Mouse (Mus musculus) stomach, postnatal 0 days (tissue): ENCODE measurements around the gene Arpin. TPM values are rescaled to one million over a fixed set of nuclear protein-coding genes. Genes with fewer than 3 reads are reported as not detected.

ENCODE experiments used
- ATAC-seq: fragments of 200-750 bp; cut with Nextera tagmentation; 2 replicates; pipeline ENCODE4 v1.8.0; 2017; ENCODE audit not compliant: low FRiP score, low TSS enrichment
- DNase-seq: peaks from one replicate; pipeline ENCODE4 v3.0.0-alpha.2; 2016; ENCODE audit warnings: low spot score
- H3K27ac ChIP-seq: fragments of 300-500 bp; sonication (generic); replicated peaks from 2 replicates; pipeline ENCODE4 v1.5.1; 2014; ENCODE audit warnings: mild to moderate bottlenecking, control low read depth
- H3K27me3 ChIP-seq: fragments of 300-500 bp; sonication (generic); 2 replicates; pipeline ENCODE4 v1.6.1; 2014; ENCODE audit warnings: low read length; ENCODE audit not compliant: control insufficient read depth, insufficient read depth
- H3K36me3 ChIP-seq: fragments of 300-500 bp; sonication (generic); 2 replicates; pipeline ENCODE4 v1.6.1; 2014; ENCODE audit warnings: low read length, mixed read lengths; ENCODE audit not compliant: control insufficient read depth, insufficient read depth
- H3K4me1 ChIP-seq: fragments of 300-500 bp; sonication (generic); replicated peaks from 2 replicates; pipeline ENCODE4 v1.6.1; 2014; ENCODE audit warnings: antibody characterized with exemption; ENCODE audit not compliant: control insufficient read depth, insufficient read depth
- H3K4me2 ChIP-seq: fragments of 300-500 bp; sonication (generic); replicated peaks from 2 replicates; pipeline ENCODE4 v1.6.1; 2014; ENCODE audit warnings: low read depth, mild to moderate bottlenecking, control low read depth, moderate library complexity
- H3K4me3 ChIP-seq: fragments of 300-500 bp; sonication (generic); 2 replicates; pipeline ENCODE4 v1.5.1; 2014; ENCODE audit warnings: low read depth, low read length, control low read depth
- H3K9ac ChIP-seq: fragments of 300-500 bp; sonication (generic); 2 replicates; pipeline ENCODE4 v1.6.1; 2014; ENCODE audit warnings: mild to moderate bottlenecking, low read length, control low read depth, mixed read lengths
- H3K9me3 ChIP-seq: fragments of 300-500 bp; sonication (generic); 2 replicates; pipeline ENCODE4 v1.6.1; 2016; ENCODE audit warnings: low read length; ENCODE audit not compliant: control insufficient read depth
- CTCF ChIP-seq: IDR thresholded peaks from 2 replicates; pipeline ENCODE4 v1.5.1; 2016; ENCODE audit warnings: antibody characterized with exemption, low read depth, mild to moderate bottlenecking, moderate library complexity
- EP300 ChIP-seq: optimal IDR thresholded peaks from 2 replicates; pipeline ENCODE3; 2016; ENCODE audit warnings: antibody characterized with exemption
- WGBS: fragments of 180-500 bp; shearing (Covaris S2); extraction: QIAGEN DNeasy Blood & Tissue Kit; methylation state at CpG from one replicate; pipeline ENCODE4 v1.1.7; 2014; 5-methylcytosine and 5-hydroxymethylcytosine counted together
- polyA plus RNA-seq: library from polyadenylated mRNA; unstranded; fragments of >200 nt; fragmentation: Nextera tagmentation; extraction: Ambion mirVana; gene quantifications from 2 replicates; pipeline ENCODE4 v1.2.1, GENCODE M21; 2015

The Arpin gene
- 34.3 and 34.9 TPM in 2 replicates for polyA plus RNA-seq

GRCm38 (mm10) chr7:79934862-79935510 is at the start of gene Arpin:
Arpin (minus strand) TSS chr7:79935359.
- Histone ChIP-seq H3K4me3 (peak within 1 kb of the TSS; percentile 63), H3K9me3 (no peaks in the 10 kb centered on the region), H3K36me3 (no peaks in the 10 kb centered on the region; the same call in 1 of the 2 replicates), H3K4me1 (0 out of 2 replicates have a peak, but pooled peaks cover 3% of the 10 kb centered on the region), H3K4me2 (peak within 1 kb of the TSS; percentile 86), H3K27ac (peak within 1 kb of the TSS; percentile 89), H3K9ac (peak within 1 kb of the TSS; percentile 76), H3K27me3 (no peaks in the 10 kb centered on the region)
- ATAC-seq (peak; percentile 82), DNase-seq (peak; percentile 89)
- TF ChIP-seq CTCF (peak; percentile 41; the same call in 1 of the 2 replicates), EP300 (no peak)
- 1% methylated on average over 32 of the region's 32 CpGs for WGBS

GRCm38 (mm10) chr7:79975316-79975715 is 40.2 kb upstream of the Arpin start:
- Histone ChIP-seq H3K4me2 (no peak overlapping the region), H3K9me3 (no peaks in the 10 kb centered on the region), H3K27me3 (no peaks in the 10 kb centered on the region), H3K9ac (no peak overlapping the region), H3K36me3 (no peaks in the 10 kb centered on the region), H3K4me3 (no peak overlapping the region), H3K27ac (no peak overlapping the region), H3K4me1 (no peaks in the 10 kb centered on the region)
- no peak for TF ChIP-seq EP300
- TF ChIP-seq CTCF: no peak
- ATAC-seq (no peak), DNase-seq (no peak)
- WGBS: 85% methylated on average over 2 of the region's 2 CpGs

DNA sequence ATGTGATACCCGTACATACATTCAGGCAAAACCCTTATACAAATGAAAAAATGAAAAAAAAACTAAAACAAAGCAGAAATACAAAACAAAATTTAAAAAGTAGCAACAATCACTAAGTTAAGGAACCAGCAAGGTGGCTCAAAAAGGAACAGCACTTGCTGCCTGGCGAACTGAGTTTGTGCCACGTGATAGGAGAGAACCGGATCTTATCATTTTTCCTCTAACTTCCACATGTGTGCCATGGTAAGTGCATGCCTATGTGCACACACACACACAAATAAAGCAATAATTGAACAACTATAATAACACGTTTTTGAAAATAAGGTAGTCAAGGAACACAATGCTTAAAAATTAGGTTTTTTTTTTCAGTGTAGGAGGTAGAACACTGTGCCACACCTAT is 37.0 kb upstream of the Arpin start:
- DNase-seq (no peak), ATAC-seq (no peak)
- no peak overlapping the region for H3K4me3 ChIP-seq
- no peaks in the 10 kb centered on the region for H3K4me1 ChIP-seq
- no peaks in the 10 kb centered on the region for H3K36me3 ChIP-seq
- H3K4me2 ChIP-seq: no peak overlapping the region
- 77% methylated on average over 5 of the region's 5 CpGs for WGBS
- no peaks in the 10 kb centered on the region for H3K9me3 ChIP-seq
- no peak for TF ChIP-seq EP300
- no peak for TF ChIP-seq CTCF
- no peak overlapping the region for H3K27ac ChIP-seq
- H3K9ac ChIP-seq: no peak overlapping the region
- H3K27me3 ChIP-seq: no peaks in the 10 kb centered on the region

GRCm38 (mm10) chr7:79970336-79970735 is 35.2 kb upstream of the Arpin start:
- Histone ChIP-seq H3K4me2 (no peak overlapping the region), H3K9ac (no peak overlapping the region), H3K4me1 (no peaks in the 10 kb centered on the region), H3K27me3 (no peaks in the 10 kb centered on the region), H3K36me3 (no peaks in the 10 kb centered on the region), H3K9me3 (no peaks in the 10 kb centered on the region), H3K4me3 (no peak overlapping the region), H3K27ac (no peak overlapping the region)
- ATAC-seq: no peak; the same call in 1 of the 2 replicates
- no peak for TF ChIP-seq CTCF
- no peak for TF ChIP-seq EP300
- no peak for DNase-seq
- WGBS: 67% methylated on average over 1 of the region's 1 CpGs

- DNase-seq: no peak
- Histone ChIP-seq H3K9me3 (no peaks in the 10 kb centered on the region), H3K9ac (no peak overlapping the region), H3K4me1 (no peaks in the 10 kb centered on the region), H3K27me3 (no peaks in the 10 kb centered on the region), H3K4me3 (no peak overlapping the region), H3K36me3 (no peaks in the 10 kb centered on the region), H3K27ac (no peak overlapping the region), H3K4me2 (no peak overlapping the region)
- WGBS: 79% methylated on average over 6 of the region's 6 CpGs
- no peak for ATAC-seq
- TF ChIP-seq EP300: no peak
- no peak for TF ChIP-seq CTCF
Observed at GRCm38 (mm10) chr7:79968326-79968725, 33.2 kb upstream of the Arpin start.

GRCm38 (mm10) chr7:79961600-79961999 is 26.4 kb upstream of the Arpin start:
- Histone ChIP-seq H3K4me1 (no peaks in the 10 kb centered on the region), H3K9ac (no peak overlapping the region), H3K27me3 (no peaks in the 10 kb centered on the region), H3K27ac (no peak overlapping the region), H3K4me3 (no peak overlapping the region), H3K9me3 (no peaks in the 10 kb centered on the region), H3K4me2 (no peak overlapping the region), H3K36me3 (no peaks in the 10 kb centered on the region)
- DNase-seq (no peak), ATAC-seq (no peak)
- 71% methylated on average over 1 of the region's 1 CpGs for WGBS
- TF ChIP-seq EP300: no peak
- peak; percentile 18; the same call in 1 of the 2 replicates for TF ChIP-seq CTCF
